Mouse (Mus musculus): Measurements from ENCODE around the gene Klhl2. TPM values are rescaled to one million over a fixed set of nuclear protein-coding genes. Genes with fewer than 3 reads are reported as not detected.

Klhl2 gene
- total and polyA plus RNA-seq, 3 experiments = 9.3 to 11.5 (median 10.8) TPM

DNA sequence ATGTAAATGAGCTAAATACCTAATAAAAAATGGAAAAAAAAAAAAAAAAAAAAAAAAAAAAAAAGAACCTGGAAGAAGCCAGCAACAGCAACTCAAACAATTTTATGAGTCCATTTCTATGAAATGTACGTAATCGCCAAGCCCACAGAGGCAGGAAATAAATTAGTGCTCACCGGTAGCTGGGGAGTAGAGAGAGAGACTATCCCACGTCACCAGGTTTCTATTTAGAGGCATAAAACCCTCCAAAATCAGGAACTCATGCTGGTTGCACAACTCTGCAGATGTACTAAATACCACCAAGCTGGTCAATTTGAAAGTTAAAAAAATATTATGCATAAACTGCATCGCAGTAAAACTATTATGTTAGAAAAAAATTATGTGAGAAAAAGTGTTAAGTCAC, 46.9 kb upstream of the Klhl2 start:
- 0 out of 4 replicates have a peak, but pooled peaks cover 0 to 4% of the 10 kb centered on the region in 2 experiments for H3K4me1 ChIP-seq (ENCODE audit: control insufficient read depth in 1 of 2, insufficient read depth in 2 of 2)
- no peak overlapping the region for H3K4me3 ChIP-seq (replicated peaks in 1 of 3; ENCODE audit: low read depth in 2 of 3, low read length in 2 of 3, poor library complexity in 1 of 3)
- H3K36me3 ChIP-seq (replicated peaks in 1 of 2; ENCODE audit: control insufficient read depth in 1 of 2, insufficient read depth in 1 of 2, low read length in 1 of 2) = no peaks in the 10 kb centered on the region
- H3K79me2 ChIP-seq (replicated peaks; ENCODE audit: control insufficient read depth, extremely low read depth, insufficient read depth, poor library complexity, severe bottlenecking) = no peaks in the 10 kb centered on the region
- no peak overlapping the region for H3K27ac ChIP-seq (ENCODE audit: insufficient read depth, low read depth)
- DNase-seq (ENCODE audit: extremely low read depth) = no peak
- in situ Hi-C loops (cut with MboI; ENCODE audit: low pct_ligation_motif_present, low pct_unique_long_range_greater_than_20kb, low sequenced_read_pairs) (no loop called here), dilution Hi-C loops (cut with MboI; ENCODE audit: extremely low pct_ligation_motif_present, extremely low pct_unique_long_range_greater_than_20kb, low sequenced_read_pairs) (no loop called here)
- H3K9me3 ChIP-seq (replicated peaks; ENCODE audit: low read length) = no peaks in the 10 kb centered on the region
- H3K4me2 ChIP-seq (ENCODE audit: insufficient read depth, low read depth, poor library complexity, severe bottlenecking) = no peak overlapping the region
- H3K27me3 ChIP-seq (replicated peaks) = no peaks in the 10 kb centered on the region
- TF ChIP-seq USF1 (IDR thresholded peaks at IDR 0.05; ENCODE audit: low read depth, low read length) (no peak), MEF2A (IDR thresholded peaks at IDR 0.05; ENCODE audit: borderline replicate concordance, low read depth, low read length) (no peak), ETS1 (conservative IDR thresholded peaks at IDR 0.05; ENCODE audit: low read depth, low read length) (no peak), EP300 (IDR thresholded peaks at IDR 0.05; ENCODE audit: low read length) (no peak)
- no peak overlapping the region for H3K9ac ChIP-seq (ENCODE audit: insufficient read depth, low read depth)

DNA sequence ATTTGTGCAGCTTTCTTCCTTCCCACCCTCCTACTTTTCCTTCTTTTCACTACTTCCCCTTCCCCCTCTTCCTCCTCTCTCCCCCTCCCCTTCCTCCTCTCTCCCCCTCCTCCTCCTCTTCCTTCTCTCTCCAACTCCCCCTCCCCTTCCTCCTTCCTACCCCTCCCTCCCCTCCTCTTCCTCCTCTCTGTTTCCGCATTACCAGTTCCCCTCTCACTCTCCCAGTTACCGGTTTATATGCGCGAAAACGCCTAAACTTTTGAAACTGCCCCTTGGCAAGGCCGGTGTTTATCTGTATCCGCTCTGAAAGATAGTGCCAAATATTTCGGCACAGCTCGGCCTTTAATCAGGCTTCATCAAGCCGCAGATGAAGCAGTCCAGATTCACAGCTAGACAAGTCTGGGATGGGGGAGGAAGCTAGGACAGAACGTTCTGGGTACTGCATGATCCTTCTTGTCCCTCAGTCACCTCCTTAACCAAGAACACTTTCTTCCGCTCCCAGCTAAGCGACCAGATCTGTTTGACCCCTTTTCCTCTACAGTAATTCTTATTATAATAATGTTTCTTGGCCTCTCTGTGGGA, 30.9 kb upstream of the Klhl2 start:
- Histone ChIP-seq H3K4me1 (ENCODE audit: control insufficient read depth in 1 of 2, insufficient read depth in 2 of 2) (no peaks in the 10 kb centered on the region), H3K79me2 (replicated peaks; ENCODE audit: control insufficient read depth, extremely low read depth, insufficient read depth, poor library complexity, severe bottlenecking) (no peaks in the 10 kb centered on the region), H3K27me3 (replicated peaks) (no peaks in the 10 kb centered on the region), H3K36me3 (replicated peaks in 1 of 2; ENCODE audit: control insufficient read depth in 1 of 2, insufficient read depth in 1 of 2, low read length in 1 of 2) (no peaks in the 10 kb centered on the region), H3K4me3 (replicated peaks in 1 of 3; ENCODE audit: low read depth in 2 of 3, low read length in 2 of 3, poor library complexity in 1 of 3) (no peak overlapping the region), H3K9ac (ENCODE audit: insufficient read depth, low read depth) (no peak overlapping the region), H3K27ac (ENCODE audit: insufficient read depth, low read depth) (no peak overlapping the region), H3K9me3 (replicated peaks; ENCODE audit: low read length) (no peaks in the 10 kb centered on the region), H3K4me2 (ENCODE audit: insufficient read depth, low read depth, poor library complexity, severe bottlenecking) (no peak overlapping the region)
- TF ChIP-seq SIN3A (IDR thresholded peaks at IDR 0.05; ENCODE audit: low read length) (no peak), MXI1 (IDR thresholded peaks at IDR 0.05; ENCODE audit: low read depth, low read length) (no peak), ZMIZ1 (IDR thresholded peaks at IDR 0.05; ENCODE audit: low read depth, low read length) (no peak), MAX (IDR thresholded peaks at IDR 0.05; ENCODE audit: low read length) (no peak), CHD2 (IDR thresholded peaks at IDR 0.05; ENCODE audit: low read length) (no peak), MAFK (IDR thresholded peaks at IDR 0.05; ENCODE audit: insufficient replicate concordance, low read length) (no peak), USF1 (IDR thresholded peaks at IDR 0.05; ENCODE audit: low read depth, low read length) (no peak), TCF12 (IDR thresholded peaks at IDR 0.05; ENCODE audit: low read depth, low read length) (no peak), E2F4 (IDR thresholded peaks at IDR 0.05; ENCODE audit: insufficient replicate concordance, low read depth, low read length) (no peak), MAZ (IDR thresholded peaks at IDR 0.05; ENCODE audit: low read depth, low read length) (no peak), SMC3 (IDR thresholded peaks at IDR 0.05; ENCODE audit: low read depth, low read length) (no peak), JUN (IDR thresholded peaks at IDR 0.05; ENCODE audit: insufficient read depth, low read depth, low read length) (no peak), NELFE (IDR thresholded peaks at IDR 0.05; ENCODE audit: low read depth, low read length) (no peak), NRF1 (IDR thresholded peaks at IDR 0.05; ENCODE audit: low read depth, low read length) (no peak), HCFC1 (IDR thresholded peaks at IDR 0.05; ENCODE audit: low read depth, low read length) (no peak), POLR2AphosphoS2 (IDR thresholded peaks at IDR 0.05; ENCODE audit: low read depth, low read length) (no peak), ETS1 (conservative IDR thresholded peaks at IDR 0.05; ENCODE audit: low read depth, low read length) (no peak), PAX5 (IDR thresholded peaks at IDR 0.05; ENCODE audit: low read length) (no peak)
- dilution Hi-C loops (cut with MboI; ENCODE audit: extremely low pct_ligation_motif_present, extremely low pct_unique_long_range_greater_than_20kb, low sequenced_read_pairs) = no loop called here
- DNase-seq (ENCODE audit: extremely low read depth) = no peak
- in situ Hi-C loops (cut with MboI; ENCODE audit: low pct_ligation_motif_present, low pct_unique_long_range_greater_than_20kb, low sequenced_read_pairs) = no loop called here

All from CH12.LX (cell line).